Mouse (Mus musculus) left cerebral cortex, postnatal 25 days (tissue): ENCODE data around the gene Galnt13. TPM values are rescaled to one million over a fixed set of nuclear protein-coding genes. Genes with fewer than 3 reads are reported as not detected.
"Not testable (repeated sequence)": the region's sequence is repeated elsewhere in the genome, so short reads cannot be mapped to it uniquely, and the experiment has no call there.

Source experiments
- DNase-seq, 2 experiments: peaks; one replicate each; pipeline ENCODE4 v3.0.0; 2022; ENCODE audit warnings: low spot score in 2 of 2, mixed read lengths in 1 of 2
- intact Hi-C: fragments of 180-260 bp; cut with DNase I; formaldehyde crosslinking; loops from one replicate; pipeline ENCODE4 v1.15.1; 2025
- total RNA-seq, 2 experiments: library from RNA; stranded (reverse); gene quantifications; 2 replicates each; pipeline ENCODE4 v1.2.3; 2021

Galnt13 gene
- total RNA-seq, 2 experiments from 2014 or later, result 35.2 to 43.5 TPM

- no peak for DNase-seq
- intact Hi-C loops, result no loop called here
Observed at GRCm38 (mm10) chr2:54841245-54841644, 405.1 kb downstream of the Galnt13 start.

- intact Hi-C loops, result no loop called here
- DNase-seq, result no peak
Observed at GRCm38 (mm10) chr2:54906282-54907060, 470.4 kb downstream of the Galnt13 start.

- DNase-seq, result no peak
- intact Hi-C loops, result no loop called here
Observed at GRCm38 (mm10) chr2:54915088-54915670, 479.1 kb downstream of the Galnt13 start.

GRCm38 (mm10) chr2:54936369-54936768 is 500.3 kb downstream of the Galnt13 start:
- intact Hi-C loops, result no loop called here
- DNase-seq, result no peak

GRCm38 (mm10) chr2:54937306-54937705 is 501.2 kb downstream of the Galnt13 start:
- DNase-seq, result no peak
- intact Hi-C loops, result no loop called here

GRCm38 (mm10) chr2:54938075-54938474 is 502.0 kb downstream of the Galnt13 start:
- intact Hi-C loops, result no loop called here
- DNase-seq, result no peak

GRCm38 (mm10) chr2:54943386-54943785 is 507.3 kb downstream of the Galnt13 start:
- intact Hi-C loops, result no loop called here
- no peak for DNase-seq

- intact Hi-C loops, result no loop called here
- DNase-seq, result no peak
Observed at GRCm38 (mm10) chr2:54983839-54984238, 547.7 kb downstream of the Galnt13 start.

- intact Hi-C loops, result not testable (repeated sequence)
Observed at GRCm38 (mm10) chr2:55022539-55022938, 586.4 kb downstream of the Galnt13 start.

GRCm38 (mm10) chr2:55034610-55035009 is 598.5 kb downstream of the Galnt13 start:
- intact Hi-C loops, result loop anchor here (5.0 to 10.0 kb wide), 3 partner anchors 847 to 1700 kb away; no protein-coding TSS in a partner anchor
- no peak for DNase-seq

More at GRCm38 (mm10) chr2:55022539-55022938, 586.4 kb downstream of the Galnt13 start:
- DNase-seq, result not testable (repeated sequence)

GRCm38 (mm10) chr2:55065469-55066315 is 629.6 kb downstream of the Galnt13 start:
- no peak for DNase-seq
- intact Hi-C loops, result no loop called here

GRCm38 (mm10) chr2:55085580-55085979 is 649.5 kb downstream of the Galnt13 start:
- no peak for DNase-seq
- intact Hi-C loops, result loop anchor here (5.0 kb wide), 1 partner anchor 352 kb away; the partner anchor contains the start of gene Kcnj3

GRCm38 (mm10) chr2:55088034-55088433 is 651.9 kb downstream of the Galnt13 start:
- DNase-seq, result peak in 1 of 2 experiments; percentile 32
- intact Hi-C loops, result loop anchor here (5.0 kb wide), 1 partner anchor 349 kb away; the partner anchor contains the start of gene Kcnj3

GRCm38 (mm10) chr2:55090332-55090731 is 654.2 kb downstream of the Galnt13 start:
- DNase-seq, result peak; percentile 36 to 57
- intact Hi-C loops, result loop anchor here (2.0 to 5.0 kb wide), 3 partner anchors 752 to 934 kb away; no protein-coding TSS in a partner anchor

GRCm38 (mm10) chr2:55091495-55091894 is 655.4 kb downstream of the Galnt13 start:
- DNase-seq, result no peak
- intact Hi-C loops, result loop anchor here (2.0 to 5.0 kb wide), 3 partner anchors 751 to 933 kb away; no protein-coding TSS in a partner anchor

GRCm38 (mm10) chr2:55099100-55099499 is 663.0 kb downstream of the Galnt13 start:
- no peak for DNase-seq
- intact Hi-C loops, result no loop called here

- intact Hi-C loops, result no loop called here
- DNase-seq, result peak in 1 of 2 experiments; percentile 12
Observed at GRCm38 (mm10) chr2:55101279-55101678, 665.2 kb downstream of the Galnt13 start.

- intact Hi-C loops, result no loop called here
- no peak for DNase-seq
Observed at GRCm38 (mm10) chr2:55103521-55103920, 667.4 kb downstream of the Galnt13 start.

GRCm38 (mm10) chr2:55107828-55108227 is 671.7 kb downstream of the Galnt13 start:
- intact Hi-C loops, result no loop called here
- DNase-seq, result no peak

- no peak for DNase-seq
Observed at GRCm38 (mm10) chr2:55153089-55153488, 717.0 kb downstream of the Galnt13 start.

More at GRCm38 (mm10) chr2:55153089-55153488, 717.0 kb downstream of the Galnt13 start:
- intact Hi-C loops, result no loop called here
